Mouse (Mus musculus) spleen, adult 2 months (tissue): Measurements from ENCODE around the gene Zgrf1.

Experiments used
- CTCF ChIP-seq: fragments of 200-500 bp; IDR thresholded peaks from 2 replicates; pipeline ENCODE4 v1.5.1; 2011; ENCODE audit warnings: mild to moderate bottlenecking, inconsistent platforms; ENCODE audit not compliant: insufficient read depth, insufficient read length, insufficient replicate concordance; ENCODE audit errors: extremely low read depth
- POLR2A ChIP-seq: fragments of 200-500 bp; IDR thresholded peaks from 2 replicates; pipeline ENCODE4 v1.6.1; 2011; ENCODE audit warnings: low read depth, low read length, inconsistent platforms

DNA sequence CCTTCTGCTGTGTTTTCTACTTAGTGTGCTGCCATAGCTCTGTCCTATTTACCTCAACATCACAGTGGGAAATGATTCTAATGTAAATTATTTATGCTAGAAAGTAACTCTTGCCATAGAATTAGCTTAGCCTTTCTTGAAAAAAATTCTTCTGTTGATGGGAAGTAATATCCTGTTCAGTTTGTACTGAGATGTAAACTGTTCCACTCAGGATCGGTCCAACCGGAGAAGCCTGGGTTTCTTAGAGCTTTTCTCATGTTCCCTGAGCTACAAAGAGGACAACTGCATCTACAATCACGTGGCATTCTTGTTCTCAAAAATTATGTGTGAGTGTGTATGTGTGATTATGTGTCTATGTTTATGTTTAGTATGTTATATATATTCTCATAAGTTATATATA, 24.1 kb upstream of the Zgrf1 start:
- no peak for TF ChIP-seq CTCF
- TF ChIP-seq POLR2A, result no peak
